Mouse (Mus musculus): ENCODE measurements around the gene Ano5.

Ano5 gene

DNA sequence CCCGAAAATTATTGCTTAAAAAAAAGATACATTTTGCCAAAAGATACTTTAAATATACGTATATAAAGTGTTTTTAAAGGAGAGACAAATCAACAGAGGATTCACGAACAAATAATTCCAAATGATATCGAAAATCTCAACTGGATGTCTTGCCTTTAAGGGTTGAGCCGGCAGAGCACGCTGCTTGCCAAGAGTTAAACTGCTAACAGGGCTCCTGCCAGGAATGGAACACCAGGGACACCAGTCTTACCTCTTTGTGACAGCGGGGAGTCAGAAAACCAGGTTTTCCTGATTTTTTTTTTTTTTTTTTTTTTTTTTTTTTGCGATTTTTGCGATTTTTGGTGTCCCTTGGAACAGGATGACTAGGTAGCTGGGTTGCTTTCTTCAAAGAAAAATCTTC, 117.5 kb downstream of the Ano5 start:
- no peak for DNase-seq (ENCODE audit: low read depth, low spot score)

DNA sequence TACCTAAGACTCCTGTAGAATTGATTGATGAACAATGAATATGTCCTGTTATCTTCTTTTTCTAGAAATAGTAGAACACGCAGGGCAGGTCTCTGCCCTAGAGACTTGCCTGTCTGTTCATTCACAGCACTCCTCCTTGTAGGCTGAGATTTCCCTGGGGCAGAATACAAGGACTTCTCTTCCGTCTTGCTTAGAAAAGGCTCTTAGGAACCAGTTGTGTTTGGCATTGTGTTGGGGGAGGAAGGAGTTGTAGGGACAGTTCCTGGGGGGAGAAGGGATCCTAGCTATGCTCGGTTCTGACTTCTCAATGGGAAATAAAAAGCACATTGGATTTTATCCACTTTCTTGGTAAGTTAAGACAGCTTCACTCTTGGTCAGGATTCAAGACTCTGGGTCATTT, 118.4 kb downstream of the Ano5 start:
- no peak for DNase-seq (ENCODE audit: low read depth, low spot score)

GRCm38 (mm10) chr7:51631171-51631570, 120.3 kb downstream of the Ano5 start:
- DNase-seq (ENCODE audit: low read depth, low spot score) = no peak

- DNase-seq (ENCODE audit: low read depth, low spot score) = no peak
These were observed 121.9 kb downstream of the Ano5 start for GRCm38 (mm10) chr7:51632543-51633229.

- no peak for DNase-seq (ENCODE audit: low read depth, low spot score)
These were observed 122.5 kb downstream of the Ano5 start for GRCm38 (mm10) chr7:51633230-51633844.
